Mouse (Mus musculus) liver, postnatal 0 days (tissue): ENCODE measurements around the gene Fam193b. TPM values are rescaled to one million over a fixed set of nuclear protein-coding genes. Genes with fewer than 3 reads are reported as not detected.
A peak's percentile ranks its signal among the peaks of the same experiment; 100 is the strongest.
"Not testable (repeated sequence)": the region's sequence is repeated elsewhere in the genome, so short reads cannot be mapped to it uniquely, and the experiment has no call there.

ENCODE experiments used
- ATAC-seq: fragments of 200-750 bp; cut with Nextera tagmentation; 2 replicates; pipeline ENCODE4 v1.8.0; 2017; ENCODE audit warnings: mild to moderate bottlenecking, moderate library complexity
- DNase-seq: peaks from one replicate; pipeline ENCODE4 v3.0.0-alpha.2; 2016
- H3K27ac ChIP-seq: fragments of 300-500 bp; sonication (generic); 2 replicates; pipeline ENCODE4 v1.5.1; 2014; ENCODE audit warnings: antibody characterized with exemption, moderate library complexity, mild to moderate bottlenecking, low read depth
- H3K27me3 ChIP-seq: fragments of 300-500 bp; sonication (generic); 2 replicates; pipeline ENCODE4 v1.6.1; 2014; ENCODE audit warnings: low read length, control low read depth, mixed read lengths; ENCODE audit not compliant: insufficient read depth
- H3K36me3 ChIP-seq: fragments of 300-500 bp; sonication (generic); replicated peaks from 2 replicates; pipeline ENCODE4 v1.6.1; 2014; ENCODE audit warnings: mild to moderate bottlenecking, control low read depth, low read length, moderate library complexity, mixed read lengths; ENCODE audit not compliant: insufficient read depth
- H3K4me1 ChIP-seq: fragments of 300-500 bp; sonication (generic); 2 replicates; pipeline ENCODE4 v1.6.1; 2014; ENCODE audit warnings: antibody characterized with exemption, mild to moderate bottlenecking, control low read depth; ENCODE audit not compliant: insufficient read depth
- H3K4me2 ChIP-seq: fragments of 300-500 bp; sonication (generic); 2 replicates; pipeline ENCODE4 v1.6.1; 2014; ENCODE audit warnings: low read depth, mild to moderate bottlenecking, low read length, moderate library complexity, mixed read lengths
- H3K4me3 ChIP-seq: fragments of 300-500 bp; sonication (generic); 2 replicates; pipeline ENCODE4 v1.5.1; 2014; ENCODE audit warnings: low read depth, low read length
- H3K9ac ChIP-seq: fragments of 300-500 bp; sonication (generic); replicated peaks from 2 replicates; pipeline ENCODE4 v1.6.1; 2014; ENCODE audit warnings: mild to moderate bottlenecking, moderate library complexity
- H3K9me3 ChIP-seq: fragments of 300-500 bp; sonication (generic); 2 replicates; pipeline ENCODE4 v1.6.1; 2016; ENCODE audit warnings: mild to moderate bottlenecking, control low read depth, low read length, mixed read lengths
- CTCF ChIP-seq: sonication (generic); IDR thresholded peaks from 2 replicates; pipeline ENCODE4 v1.5.1; 2016; ENCODE audit warnings: antibody characterized with exemption, low read depth
- EP300 ChIP-seq: IDR thresholded peaks from 2 replicates; pipeline ENCODE4 v1.6.1; 2016; ENCODE audit warnings: antibody characterized with exemption, low read depth, mild to moderate bottlenecking
- WGBS: fragments of 180-500 bp; shearing (Covaris S2); extraction: QIAGEN DNeasy Blood & Tissue Kit; methylation state at CpG from one replicate; pipeline ENCODE4 v1.1.7; 2014; ENCODE audit not compliant: insufficient replicate concordance; 5-methylcytosine and 5-hydroxymethylcytosine counted together
- polyA plus RNA-seq: library from polyadenylated mRNA; unstranded; fragments of >200 nt; fragmentation: Nextera tagmentation; extraction: Ambion mirVana; gene quantifications from 2 replicates; pipeline ENCODE4 v1.2.1, GENCODE M21; 2015

Fam193b gene
- polyA plus RNA-seq, 1 experiment from 2014 or later = 5.0 TPM

GRCm38 (mm10) chr13:55595375-55595774 lies 24.5 kb upstream of the Fam193b start:
- Histone ChIP-seq H3K4me2 (no peak overlapping the region), H3K9me3 (no peaks in the 10 kb centered on the region), H3K27ac (no peak overlapping the region), H3K4me1 (peaks cover 14% of the 10 kb centered on the region; the same call in 1 of the 2 replicates), H3K27me3 (no peaks in the 10 kb centered on the region), H3K9ac (no peak overlapping the region), H3K36me3 (peaks cover 29% of the 10 kb centered on the region), H3K4me3 (no peak overlapping the region)
- TF ChIP-seq EP300 (no peak), CTCF (no peak)
- DNase-seq (no peak), ATAC-seq (no peak)
- 92% methylated on average over 12 of the region's 12 CpGs for WGBS

- Histone ChIP-seq H3K4me1 (peaks cover 8% of the 10 kb centered on the region; the same call in 1 of the 2 replicates), H3K4me3 (peak overlapping the region; percentile 90), H3K9me3 (no peaks in the 10 kb centered on the region), H3K9ac (peak overlapping the region; percentile 85), H3K27me3 (no peaks in the 10 kb centered on the region), H3K4me2 (peak overlapping the region; percentile 85), H3K27ac (peak overlapping the region; percentile 61), H3K36me3 (peaks cover 29% of the 10 kb centered on the region)
- no peak for DNase-seq
- TF ChIP-seq CTCF = no peak
- under 1% methylated on average over 31 of the region's 31 CpGs for WGBS
- peak; percentile 55 for ATAC-seq
These were observed 22.4 kb upstream of the Fam193b start for GRCm38 (mm10) chr13:55593254-55593747.

- peak overlapping the region; percentile 85 for H3K9ac ChIP-seq
These were observed 21.8 kb upstream of the Fam193b start for GRCm38 (mm10) chr13:55592512-55593253.

GRCm38 (mm10) chr13:55591961-55592490 lies 21.1 kb upstream of the Fam193b start:
- no peak for TF ChIP-seq EP300
- TF ChIP-seq CTCF = no peak
- Histone ChIP-seq H3K36me3 (peaks cover 22% of the 10 kb centered on the region), H3K9ac (no peak overlapping the region), H3K27ac (no peak overlapping the region), H3K27me3 (no peaks in the 10 kb centered on the region), H3K4me3 (no peak overlapping the region), H3K9me3 (no peaks in the 10 kb centered on the region), H3K4me1 (peaks cover 8% of the 10 kb centered on the region; the same call in 1 of the 2 replicates), H3K4me2 (no peak overlapping the region)
- DNase-seq (no peak), ATAC-seq (no peak)
- WGBS = 78% methylated on average over 4 of the region's 4 CpGs

More at GRCm38 (mm10) chr13:55592512-55593253, 21.8 kb upstream of the Fam193b start:
- Histone ChIP-seq H3K27ac (peak overlapping the region; percentile 61), H3K4me3 (peak overlapping the region; percentile 90), H3K9me3 (no peaks in the 10 kb centered on the region), H3K4me2 (peak overlapping the region; percentile 85), H3K4me1 (peaks cover 8% of the 10 kb centered on the region; the same call in 1 of the 2 replicates), H3K36me3 (peaks cover 25% of the 10 kb centered on the region), H3K27me3 (no peaks in the 10 kb centered on the region)
- DNase-seq = peak; percentile 97
- peak; percentile 99 for ATAC-seq
- WGBS = 6% methylated on average over 29 of the region's 29 CpGs
- peak; percentile 24; the same call in 1 of the 2 replicates for TF ChIP-seq CTCF
- TF ChIP-seq EP300 = no peak

GRCm38 (mm10) chr13:55578086-55578485 lies 7.2 kb upstream of the Fam193b start:
- no peak overlapping the region for H3K9ac ChIP-seq
- H3K9me3 ChIP-seq = no peaks in the 10 kb centered on the region
- no peaks in the 10 kb centered on the region for H3K4me1 ChIP-seq
- TF ChIP-seq EP300 (no peak), CTCF (no peak)
- H3K4me2 ChIP-seq = no peak overlapping the region
- 63% methylated on average over 4 of the region's 4 CpGs for WGBS
- H3K36me3 ChIP-seq = no peaks in the 10 kb centered on the region
- H3K27ac ChIP-seq = no peak overlapping the region
- no peak for DNase-seq
- no peak overlapping the region for H3K4me3 ChIP-seq
- no peaks in the 10 kb centered on the region for H3K27me3 ChIP-seq
- ATAC-seq = no peak

GRCm38 (mm10) chr13:55576872-55577271 lies 6.0 kb upstream of the Fam193b start:
- H3K4me3 ChIP-seq, DNase-seq, H3K36me3 ChIP-seq, H3K9me3 ChIP-seq, H3K9ac ChIP-seq, H3K27me3 ChIP-seq, H3K4me2 ChIP-seq, H3K27ac ChIP-seq, H3K4me1 ChIP-seq, ATAC-seq: not testable (repeated sequence)
- WGBS = 76% methylated on average over 7 of the region's 7 CpGs
